24 mouse cellular contexts compared by ENCODE assay signal in the genomic region with DNA sequence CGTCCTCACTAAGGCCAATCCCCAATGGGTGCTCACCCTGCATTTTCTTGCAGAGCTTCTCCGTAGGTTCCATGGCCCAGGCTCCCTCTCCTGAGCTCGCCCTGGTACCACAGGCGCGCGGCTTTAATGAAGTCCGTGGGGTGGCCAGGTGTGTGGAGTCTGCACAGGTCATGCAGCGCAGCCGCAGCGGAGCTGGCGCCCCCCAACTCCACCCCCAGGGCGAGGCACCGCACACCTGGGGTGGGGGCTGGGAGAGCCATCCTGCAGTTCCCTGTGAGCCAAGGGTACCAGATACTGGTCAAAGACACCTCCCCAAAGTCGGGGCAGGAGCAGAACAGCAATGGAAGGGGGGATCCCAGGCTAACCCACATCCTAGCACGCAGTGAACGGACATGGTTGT. TPM values are rescaled to one million over a fixed set of nuclear protein-coding genes. Genes with fewer than 3 reads are reported as not detected.
DNase-seq lines count a peak whose midpoint lies in the region; ATAC-seq and TF ChIP-seq lines count a peak whose summit lies in the region.
"Had no signal": no experiment of that assay in that cellular context is flagged by ENCODE, and none has a peak within 500 bp of the region (broad histone marks: within the 10 kb centered on the region; RNA-seq: fewer than 3 reads in every experiment).

Gene Nobox, minus strand, starts transcription at position 101 of the 400 bp plus-strand sequence.

- DNase-seq in limb, embryonic 11.5 days (ENCODE audit: low spot score), result no peak
- DNase-seq in limb, embryonic 10.5 days (ENCODE audit: low spot score), result no peak
- DNase-seq in right cerebral cortex, postnatal 36 days (ENCODE audit: low spot score in 2 of 2), result no peak
- no peak for DNase-seq in embryo, embryonic 9.5 days (ENCODE audit: extremely low spot score)
- DNase-seq: cerebellum, adult 18-20 months; liver, embryonic 13.5 days; lung, postnatal 14 days; spleen, adult 18-20 months; thymus, postnatal 25 days had no signal

- H3K4me2 ChIP-seq in forebrain, embryonic 15.5 days (replicated peaks), result no peak within 1 kb of the TSS
- no peak within 1 kb of the TSS for H3K4me2 ChIP-seq in forebrain, embryonic 16.5 days (ENCODE audit: low read length)
- no peak within 1 kb of the TSS for H3K4me2 ChIP-seq in limb, embryonic 11.5 days (ENCODE audit: low read depth, severe bottlenecking)
- H3K4me2 ChIP-seq in stomach, embryonic 15.5 days, result no peak within 1 kb of the TSS
- H3K4me2 ChIP-seq: embryonic facial prominence, embryonic 13.5 days; intestine, embryonic 15.5 days; kidney, embryonic 15.5 days; limb, embryonic 13.5 days; liver, embryonic 13.5 days; midbrain, embryonic 15.5 days had no signal

- no peak within 1 kb of the TSS for H3K27ac ChIP-seq in forebrain, embryonic 15.5 days (replicated peaks)
- no peak within 1 kb of the TSS for H3K27ac ChIP-seq in forebrain, embryonic 16.5 days (ENCODE audit: low read length)
- no peak within 1 kb of the TSS for H3K27ac ChIP-seq in limb, embryonic 11.5 days (replicated peaks; ENCODE audit: low read depth, low read length)
- no peak within 1 kb of the TSS for H3K27ac ChIP-seq in limb, embryonic 10.5 days
- H3K27ac ChIP-seq in ES-Bruce4 (ENCODE audit: insufficient read depth, low read length), result no peak within 1 kb of the TSS
- no peak within 1 kb of the TSS for H3K27ac ChIP-seq in stomach, embryonic 15.5 days
- H3K27ac ChIP-seq: embryonic facial prominence, embryonic 13.5 days; hindbrain, embryonic 10.5 days; intestine, embryonic 15.5 days; kidney, embryonic 15.5 days; limb, embryonic 13.5 days; liver, embryonic 13.5 days; midbrain, embryonic 15.5 days had no signal

- peak; percentile 12; the same call in 1 of the 2 replicates for ATAC-seq in forebrain, embryonic 15.5 days (replicated peaks)
- no peak for ATAC-seq in forebrain, embryonic 16.5 days
- 0 out of 2 replicates have a peak, but pooled peaks have one; percentile 21 for ATAC-seq in limb, embryonic 11.5 days (ENCODE audit: insufficient number of reproducible peaks, low FRiP score, low TSS enrichment, low read depth)
- peak; percentile 35; the same call in 1 of the 2 replicates for ATAC-seq in stomach, embryonic 15.5 days (ENCODE audit: insufficient read depth, low FRiP score, low read depth)
- ATAC-seq: intestine, embryonic 15.5 days; midbrain, embryonic 15.5 days had no signal

- TF ChIP-seq EP300 in ES-Bruce4 (IDR thresholded peaks at IDR 0.05; ENCODE audit: insufficient read depth, low read depth, low read length), result no peak

- no peak for TF ChIP-seq CTCF in ES-Bruce4 (IDR thresholded peaks at IDR 0.05; ENCODE audit: low read depth, low read length)

- no peaks in the 10 kb centered on the region for H3K9me3 ChIP-seq in forebrain, embryonic 15.5 days
- no peaks in the 10 kb centered on the region for H3K9me3 ChIP-seq in forebrain, embryonic 16.5 days (ENCODE audit: control insufficient read depth, low read length)
- H3K9me3 ChIP-seq in limb, embryonic 11.5 days (ENCODE audit: control insufficient read depth, low read length), result no peaks in the 10 kb centered on the region
- H3K9me3 ChIP-seq in limb, embryonic 10.5 days (replicated peaks), result no peaks in the 10 kb centered on the region
- no peaks in the 10 kb centered on the region for H3K9me3 ChIP-seq in ES-Bruce4 (replicated peaks; ENCODE audit: control insufficient read depth, insufficient read depth, low read length, poor library complexity, severe bottlenecking)
- no peaks in the 10 kb centered on the region for H3K9me3 ChIP-seq in stomach, embryonic 15.5 days
- H3K9me3 ChIP-seq: embryonic facial prominence, embryonic 13.5 days; hindbrain, embryonic 10.5 days; intestine, embryonic 15.5 days; kidney, embryonic 15.5 days; limb, embryonic 13.5 days; liver, embryonic 13.5 days; megakaryocyte, embryonic 14.5 days; midbrain, embryonic 15.5 days had no signal

- no peaks in the 10 kb centered on the region for H3K27me3 ChIP-seq in forebrain, embryonic 15.5 days
- no peaks in the 10 kb centered on the region for H3K27me3 ChIP-seq in forebrain, embryonic 16.5 days (replicated peaks; ENCODE audit: control insufficient read depth, insufficient read depth, low read length)
- H3K27me3 ChIP-seq in limb, embryonic 11.5 days (ENCODE audit: control insufficient read depth, insufficient read depth, low read length), result no peaks in the 10 kb centered on the region
- H3K27me3 ChIP-seq in limb, embryonic 10.5 days (ENCODE audit: low read depth, poor library complexity, severe bottlenecking), result no peaks in the 10 kb centered on the region
- H3K27me3 ChIP-seq in ES-Bruce4 (ENCODE audit: control insufficient read depth, insufficient read depth, low read length, poor library complexity, severe bottlenecking), result 0 out of 2 replicates have a peak, but pooled peaks cover 2% of the 10 kb centered on the region
- no peaks in the 10 kb centered on the region for H3K27me3 ChIP-seq in stomach, embryonic 15.5 days (replicated peaks)
- H3K27me3 ChIP-seq: embryonic facial prominence, embryonic 13.5 days; intestine, embryonic 15.5 days; kidney, embryonic 15.5 days; limb, embryonic 13.5 days; liver, embryonic 13.5 days; midbrain, embryonic 15.5 days had no signal

- no peak within 1 kb of the TSS for H3K4me3 ChIP-seq in forebrain, embryonic 15.5 days
- no peak within 1 kb of the TSS for H3K4me3 ChIP-seq in forebrain, embryonic 16.5 days (replicated peaks; ENCODE audit: low read length)
- H3K4me3 ChIP-seq in limb, embryonic 11.5 days (ENCODE audit: low read depth, low read length), result no peak within 1 kb of the TSS
- no peak within 1 kb of the TSS for H3K4me3 ChIP-seq in limb, embryonic 10.5 days
- peak within 1 kb of the TSS; percentile 12 for H3K4me3 ChIP-seq in ES-Bruce4 (ENCODE audit: low read depth, low read length)
- H3K4me3 ChIP-seq in stomach, embryonic 15.5 days (replicated peaks), result no peak within 1 kb of the TSS
- H3K4me3 ChIP-seq: embryonic facial prominence, embryonic 13.5 days; hindbrain, embryonic 10.5 days; intestine, embryonic 15.5 days; kidney, embryonic 15.5 days; limb, embryonic 13.5 days; liver, embryonic 13.5 days; megakaryocyte, embryonic 14.5 days; midbrain, embryonic 15.5 days; myocyte had no signal

- no peak for TF ChIP-seq POLR2A in ES-Bruce4 (IDR thresholded peaks at IDR 0.05; ENCODE audit: insufficient read depth, low read length)

- no peaks in the 10 kb centered on the region for H3K36me3 ChIP-seq in forebrain, embryonic 15.5 days
- no peaks in the 10 kb centered on the region for H3K36me3 ChIP-seq in forebrain, embryonic 16.5 days (ENCODE audit: control insufficient read depth, insufficient read depth)
- H3K36me3 ChIP-seq in limb, embryonic 11.5 days (ENCODE audit: control insufficient read depth, insufficient read depth, low read length), result no peaks in the 10 kb centered on the region
- H3K36me3 ChIP-seq in limb, embryonic 10.5 days, result no peaks in the 10 kb centered on the region
- H3K36me3 ChIP-seq in ES-Bruce4 (ENCODE audit: control insufficient read depth, insufficient read depth, low read length, poor library complexity, severe bottlenecking), result no peaks in the 10 kb centered on the region
- H3K36me3 ChIP-seq in stomach, embryonic 15.5 days, result no peaks in the 10 kb centered on the region
- H3K36me3 ChIP-seq: embryonic facial prominence, embryonic 13.5 days; hindbrain, embryonic 10.5 days; intestine, embryonic 15.5 days; kidney, embryonic 15.5 days; limb, embryonic 13.5 days; liver, embryonic 13.5 days; midbrain, embryonic 15.5 days had no signal

- no peak within 1 kb of the TSS for H3K9ac ChIP-seq in forebrain, embryonic 15.5 days (replicated peaks)
- H3K9ac ChIP-seq in forebrain, embryonic 16.5 days (replicated peaks; ENCODE audit: low read depth, low read length), result no peak within 1 kb of the TSS
- no peak within 1 kb of the TSS for H3K9ac ChIP-seq in limb, embryonic 11.5 days (ENCODE audit: low read length)
- no peak within 1 kb of the TSS for H3K9ac ChIP-seq in ES-Bruce4 (ENCODE audit: low read depth, poor library complexity, severe bottlenecking)
- H3K9ac ChIP-seq in stomach, embryonic 15.5 days, result no peak within 1 kb of the TSS
- H3K9ac ChIP-seq: embryonic facial prominence, embryonic 13.5 days; intestine, embryonic 15.5 days; kidney, embryonic 15.5 days; limb, embryonic 13.5 days; liver, embryonic 13.5 days; midbrain, embryonic 15.5 days had no signal

- H3K4me1 ChIP-seq in forebrain, embryonic 15.5 days, result no peaks in the 10 kb centered on the region
- H3K4me1 ChIP-seq in forebrain, embryonic 16.5 days (replicated peaks; ENCODE audit: control insufficient read depth, insufficient read depth, low read length), result peaks cover 3% of the 10 kb centered on the region
- H3K4me1 ChIP-seq in limb, embryonic 11.5 days (ENCODE audit: control insufficient read depth, insufficient read depth, low read length), result no peaks in the 10 kb centered on the region
- no peaks in the 10 kb centered on the region for H3K4me1 ChIP-seq in limb, embryonic 10.5 days
- H3K4me1 ChIP-seq in ES-Bruce4 (ENCODE audit: control insufficient read depth, insufficient read depth, low read length), result no peaks in the 10 kb centered on the region
- H3K4me1 ChIP-seq in stomach, embryonic 15.5 days, result no peaks in the 10 kb centered on the region
- H3K4me1 ChIP-seq: embryonic facial prominence, embryonic 13.5 days; hindbrain, embryonic 10.5 days; intestine, embryonic 15.5 days; liver, embryonic 13.5 days had no signal

- WGBS in forebrain, embryonic 15.5 days, result 71% methylated on average over 16 of the region's 16 CpGs
- 63% methylated on average over 16 of the region's 16 CpGs for WGBS in forebrain, embryonic 16.5 days
- 59% methylated on average over 16 of the region's 16 CpGs for WGBS in limb, embryonic 11.5 days
- 58% methylated on average over 16 of the region's 16 CpGs for WGBS in limb, embryonic 10.5 days
- WGBS in stomach, embryonic 15.5 days, result 69% methylated on average over 16 of the region's 16 CpGs

RNA-seq across cellular contexts. Expression of gene Nobox, which starts in this region (rescaled TPM):
- not detected in 2 replicates for polyA plus RNA-seq in forebrain, embryonic 15.5 days (2015; fragmentation: Nextera tagmentation; extraction: Ambion mirVana)
- not detected in 2 replicates for polyA plus RNA-seq in forebrain, embryonic 16.5 days (2015; fragmentation: Nextera tagmentation; extraction: Ambion mirVana)
- not detected in 2 replicates for polyA plus RNA-seq in limb, embryonic 11.5 days (2014; fragmentation: Nextera tagmentation; extraction: Ambion mirVana)
- polyA plus RNA-seq in limb, embryonic 10.5 days (2016; fragmentation: Nextera tagmentation; extraction: Ambion mirVana), result not detected in 2 replicates
- 0.37 TPM in 1 of 2 replicates, not detected in the other for polyA plus RNA-seq in ES-Bruce4 (2011; ENCODE audit: insufficient read depth, insufficient read length, low read depth, missing spikeins)
- polyA plus RNA-seq in stomach, embryonic 15.5 days (2015; fragmentation: Nextera tagmentation; extraction: Ambion mirVana), result 0.06 TPM in 1 of 2 replicates, not detected in the other
- polyA plus RNA-seq: embryonic facial prominence, embryonic 13.5 days; heart, postnatal 0 days; hindbrain, embryonic 10.5 days; intestine, embryonic 15.5 days; kidney, embryonic 15.5 days; large intestine, adult 2 months; limb, embryonic 13.5 days; liver, embryonic 13.5 days; midbrain, embryonic 15.5 days; myocyte; neural tube, embryonic 14.5 days had no signal

Comparison
In these comparisons a context has a peak if more than half of its experiments do, and no peak if none do; other contexts are left out.
1. Peak in ATAC-seq in forebrain, embryonic 15.5 days; RNA of the gene not detected or under 1 TPM.
2. Peak in ATAC-seq in limb, embryonic 11.5 days; RNA of the gene not detected or under 1 TPM.
3. Peak in ATAC-seq in stomach, embryonic 15.5 days; RNA of the gene not detected or under 1 TPM.